Mouse (Mus musculus) liver, embryonic 14.5 days (tissue): Measurements from ENCODE around the gene Myl7.

Experiments
- CTCF ChIP-seq: IDR thresholded peaks from 2 replicates; pipeline ENCODE4 v1.5.1; 2016; ENCODE audit warnings: antibody characterized with exemption, low read depth, control low read depth
- EP300 ChIP-seq: IDR thresholded peaks from 2 replicates; pipeline ENCODE4 v1.6.1; 2016; ENCODE audit warnings: antibody characterized with exemption, low read depth

DNA sequence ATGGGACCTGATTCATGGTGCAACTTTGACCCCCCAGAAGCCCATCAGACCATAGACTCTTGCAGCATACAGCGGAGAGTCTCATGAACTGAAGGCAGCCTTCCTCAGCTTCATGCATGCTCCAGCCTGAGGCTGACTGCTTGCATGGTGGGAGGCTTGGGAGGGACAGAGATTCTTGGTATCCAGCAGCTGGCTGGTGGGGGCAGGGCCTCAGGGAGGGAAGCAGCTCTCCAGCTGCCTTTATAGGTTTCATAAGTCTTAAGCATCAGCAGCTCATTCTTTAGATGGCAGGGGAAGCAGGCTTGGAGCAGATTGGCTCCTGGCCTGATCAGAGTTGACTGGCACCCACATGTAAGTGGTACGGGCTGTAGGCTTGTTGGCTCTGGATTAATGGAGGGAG, 31.4 kb downstream of the Myl7 start:
- TF ChIP-seq CTCF = no peak
- TF ChIP-seq EP300 = no peak
